Mouse (Mus musculus): ENCODE data around the gene Prmt7. TPM values are rescaled to one million over a fixed set of nuclear protein-coding genes. Genes with fewer than 3 reads are reported as not detected.
"Not testable (repeated sequence)": the region's sequence is repeated elsewhere in the genome, so short reads cannot be mapped to it uniquely, and the experiment has no call there.

Prmt7 gene
- 10 to 100 TPM; 22.9 to 26.6 TPM for total RNA-seq (2021)
- long read RNA-seq, experiment 1, transcript Prmt7-201 (18 exons, 3,472 nt) = major isoform, 40 of 46 reads
- long read RNA-seq, experiment 1, partial matches to known transcripts = 2 of 46 reads
- long read RNA-seq, experiment 1, other reads (novel, unspliced or antisense) = 4 of 46 reads
- long read RNA-seq, experiment 2, transcript Prmt7-201 (18 exons, 3,472 nt) = major isoform, 102 of 117 reads
- long read RNA-seq, experiment 2, partial matches to known transcripts = 10 of 117 reads
- long read RNA-seq, experiment 2, other reads (novel, unspliced or antisense) = 5 of 117 reads

GRCm38 (mm10) chr8:106210821-106211345 lies at the start of gene Prmt7, which contains the start of gene Slc7a6os:
Gene Prmt7 (plus strand): TSS chr8:106210936.
Gene Slc7a6os (minus strand): TSS chr8:106210935.
- peak; percentile 97 for DNase-seq (ENCODE audit: low spot score in 2 of 2)

GRCm38 (mm10) chr8:106163251-106163650 lies 47.5 kb upstream of the Prmt7 start:
- no peak for DNase-seq (ENCODE audit: low spot score in 2 of 2)

GRCm38 (mm10) chr8:106165460-106165859 lies 45.3 kb upstream of the Prmt7 start:
- peak; percentile 62 to 74 for DNase-seq (ENCODE audit: low spot score in 2 of 2)

GRCm38 (mm10) chr8:106168356-106169016 lies 42.2 kb upstream of the Prmt7 start, which contains the start of gene Slc7a6:
Gene Slc7a6 (plus strand): TSS chr8:106168857.
- DNase-seq (ENCODE audit: low spot score in 2 of 2) = peak; percentile 88 to 91

GRCm38 (mm10) chr8:106169017-106169933 lies 41.5 kb upstream of the Prmt7 start:
- DNase-seq (ENCODE audit: low spot score in 2 of 2) = peak; percentile 39 to 41

GRCm38 (mm10) chr8:106169934-106170480 lies 40.7 kb upstream of the Prmt7 start:
- no peak for DNase-seq (ENCODE audit: low spot score in 2 of 2)

GRCm38 (mm10) chr8:106173566-106173965 lies 37.2 kb upstream of the Prmt7 start:
- no peak for DNase-seq (ENCODE audit: low spot score in 2 of 2)

GRCm38 (mm10) chr8:106176891-106177290 lies 33.8 kb upstream of the Prmt7 start:
- DNase-seq (ENCODE audit: low spot score in 2 of 2) = no peak

- no peak for DNase-seq (ENCODE audit: low spot score in 2 of 2)
These were observed 33.1 kb upstream of the Prmt7 start for GRCm38 (mm10) chr8:106177594-106177993.

- no peak for DNase-seq (ENCODE audit: low spot score in 2 of 2)
These were observed 32.3 kb upstream of the Prmt7 start for GRCm38 (mm10) chr8:106178428-106178827.

- no peak for DNase-seq (ENCODE audit: low spot score in 2 of 2)
These were observed 25.0 kb upstream of the Prmt7 start for GRCm38 (mm10) chr8:106185628-106186270.

- DNase-seq (ENCODE audit: low spot score in 2 of 2) = no peak
These were observed 24.3 kb upstream of the Prmt7 start for GRCm38 (mm10) chr8:106186394-106186793.

- DNase-seq (ENCODE audit: low spot score in 2 of 2) = no peak
These were observed 21.6 kb upstream of the Prmt7 start for GRCm38 (mm10) chr8:106189162-106189561.

- no peak for DNase-seq (ENCODE audit: low spot score in 2 of 2)
These were observed 19.1 kb upstream of the Prmt7 start for GRCm38 (mm10) chr8:106191639-106192038.

- no peak for DNase-seq (ENCODE audit: low spot score in 2 of 2)
These were observed 17.6 kb upstream of the Prmt7 start for GRCm38 (mm10) chr8:106193162-106193561.

- no peak for DNase-seq (ENCODE audit: low spot score in 2 of 2)
These were observed 16.7 kb upstream of the Prmt7 start for GRCm38 (mm10) chr8:106194062-106194461.

GRCm38 (mm10) chr8:106198741-106199140 lies 12.0 kb upstream of the Prmt7 start:
- peak in 1 of 2 experiments; percentile 42 for DNase-seq (ENCODE audit: low spot score in 2 of 2)

- not testable (repeated sequence) for DNase-seq (ENCODE audit: low spot score in 2 of 2)
These were observed 11.1 kb upstream of the Prmt7 start for GRCm38 (mm10) chr8:106199596-106199995.

GRCm38 (mm10) chr8:106210035-106210731 lies 553 bp upstream of the Prmt7 start:
- DNase-seq (ENCODE audit: low spot score in 2 of 2) = no peak

- DNase-seq (ENCODE audit: low spot score in 2 of 2) = no peak
These were observed 685 bp downstream of the Prmt7 start for GRCm38 (mm10) chr8:106211421-106211820.
